Mouse (Mus musculus) embryonic facial prominence, embryonic 11.5 days (tissue): ENCODE data around the gene Zfp568. TPM values are rescaled to one million over a fixed set of nuclear protein-coding genes. Genes with fewer than 3 reads are reported as not detected.

Experiments
- ATAC-seq: fragments of 200-750 bp; cut with Nextera tagmentation; replicated peaks from 2 replicates; pipeline ENCODE4 v1.8.0; 2017; ENCODE audit warnings: low read depth; ENCODE audit not compliant: insufficient number of reproducible peaks, low FRiP score, low TSS enrichment
- DNase-seq: peaks from one replicate; pipeline ENCODE4 v3.0.0-alpha.2; 2015; ENCODE audit warnings: low spot score
- H3K27ac ChIP-seq: fragments of 300-500 bp; sonication (generic); replicated peaks from 2 replicates; pipeline ENCODE4 v1.5.1; 2014; ENCODE audit warnings: mild to moderate bottlenecking, low read depth, low read length, control low read depth
- H3K27me3 ChIP-seq: fragments of 300-500 bp; sonication (generic); 2 replicates; pipeline ENCODE4 v1.6.1; 2014; ENCODE audit warnings: mild to moderate bottlenecking, low read length, moderate library complexity, mixed read lengths; ENCODE audit not compliant: control insufficient read depth, insufficient read depth
- H3K36me3 ChIP-seq: fragments of 300-500 bp; sonication (generic); replicated peaks from 2 replicates; pipeline ENCODE4 v1.6.1; 2014; ENCODE audit warnings: low read depth, mild to moderate bottlenecking, low read length, moderate library complexity, mixed read lengths; ENCODE audit not compliant: control insufficient read depth, insufficient read depth
- H3K4me1 ChIP-seq: fragments of 300-500 bp; sonication (generic); 2 replicates; pipeline ENCODE4 v1.6.1; 2014; ENCODE audit warnings: low read length, mixed read lengths; ENCODE audit not compliant: control insufficient read depth, insufficient read depth
- H3K4me2 ChIP-seq: fragments of 300-500 bp; sonication (generic); 2 replicates; pipeline ENCODE4 v1.6.1; 2014; ENCODE audit warnings: low read depth, mild to moderate bottlenecking, control low read depth, low read length, moderate library complexity
- H3K4me3 ChIP-seq: fragments of 300-500 bp; sonication (generic); 2 replicates; pipeline ENCODE4 v1.5.1; 2014; ENCODE audit warnings: low read depth, low read length, control low read depth
- H3K9ac ChIP-seq: fragments of 300-500 bp; sonication (generic); replicated peaks from 2 replicates; pipeline ENCODE4 v1.6.1; 2014; ENCODE audit warnings: mild to moderate bottlenecking, control low read depth, low read length
- H3K9me3 ChIP-seq: fragments of 300-500 bp; sonication (generic); replicated peaks from 2 replicates; pipeline ENCODE4 v1.6.1; 2016; ENCODE audit warnings: mild to moderate bottlenecking, low read length, inconsistent platforms, mixed read lengths; ENCODE audit not compliant: control insufficient read depth
- WGBS: fragments of 180-500 bp; shearing (Covaris S2); extraction: QIAGEN DNeasy Blood & Tissue Kit; methylation state at CpG from one replicate; pipeline ENCODE4 v1.1.7; 2014; 5-methylcytosine and 5-hydroxymethylcytosine counted together
- polyA plus RNA-seq: library from polyadenylated mRNA; unstranded; fragments of >200 nt; fragmentation: Nextera tagmentation; extraction: Ambion mirVana; gene quantifications from 2 replicates; pipeline ENCODE4 v1.2.1, GENCODE M21; 2014

The Zfp568 gene
- 19.5 and 20.0 TPM in 2 replicates for polyA plus RNA-seq

- no peaks in the 10 kb centered on the region for H3K4me1 ChIP-seq
- peak within 1 kb of the TSS; percentile 89 for H3K27ac ChIP-seq
- no peaks in the 10 kb centered on the region for H3K9me3 ChIP-seq
- peak within 1 kb of the TSS; percentile 86 for H3K4me3 ChIP-seq
- peak within 1 kb of the TSS; percentile 89 for H3K9ac ChIP-seq
- ATAC-seq (peak; percentile 92), DNase-seq (peak; percentile 93)
- H3K4me2 ChIP-seq: peak within 1 kb of the TSS; percentile 48
- H3K27me3 ChIP-seq: no peaks in the 10 kb centered on the region
- peaks cover 4% of the 10 kb centered on the region for H3K36me3 ChIP-seq
- under 1% methylated on average over 62 of the region's 62 CpGs for WGBS
Measured at GRCm38 (mm10) chr7:29983690-29984380, at the start of gene Zfp568. Gene Zfp568 (plus strand): TSS chr7:29983955.

- Histone ChIP-seq H3K27ac (no peak overlapping the region), H3K4me2 (no peak overlapping the region), H3K4me3 (no peak overlapping the region), H3K9me3 (no peaks in the 10 kb centered on the region), H3K9ac (no peak overlapping the region), H3K4me1 (no peaks in the 10 kb centered on the region), H3K36me3 (peaks cover 10% of the 10 kb centered on the region), H3K27me3 (no peaks in the 10 kb centered on the region)
- no peak for DNase-seq
- 86% methylated on average over 6 of the region's 6 CpGs for WGBS
- no peak for ATAC-seq
Measured at GRCm38 (mm10) chr7:29938856-29939255, 44.9 kb upstream of the Zfp568 start.

- no peak overlapping the region for H3K27ac ChIP-seq
- WGBS: 92% methylated on average over 11 of the region's 11 CpGs
- H3K4me1 ChIP-seq: no peaks in the 10 kb centered on the region
- no peaks in the 10 kb centered on the region for H3K9me3 ChIP-seq
- peaks cover 3% of the 10 kb centered on the region for H3K36me3 ChIP-seq
- H3K9ac ChIP-seq: no peak overlapping the region
- DNase-seq (no peak), ATAC-seq (no peak)
- H3K4me3 ChIP-seq: no peak overlapping the region
- no peaks in the 10 kb centered on the region for H3K27me3 ChIP-seq
- no peak overlapping the region for H3K4me2 ChIP-seq
Measured at GRCm38 (mm10) chr7:29941027-29941426, 42.7 kb upstream of the Zfp568 start.

- H3K4me2 ChIP-seq: no peak overlapping the region
- no peak overlapping the region for H3K4me3 ChIP-seq
- DNase-seq (no peak), ATAC-seq (no peak)
- H3K9me3 ChIP-seq: no peaks in the 10 kb centered on the region
- H3K27me3 ChIP-seq: no peaks in the 10 kb centered on the region
- no peak overlapping the region for H3K27ac ChIP-seq
- no peak overlapping the region for H3K9ac ChIP-seq
- 49% methylated on average over 2 of the region's 2 CpGs for WGBS
- H3K4me1 ChIP-seq: no peaks in the 10 kb centered on the region
- H3K36me3 ChIP-seq: peaks cover 3% of the 10 kb centered on the region
Measured at GRCm38 (mm10) chr7:29942740-29943139, 41.0 kb upstream of the Zfp568 start.

- ATAC-seq (no peak), DNase-seq (no peak)
Measured at GRCm38 (mm10) chr7:29943720-29944119, 40.0 kb upstream of the Zfp568 start.

GRCm38 (mm10) chr7:29944201-29944600 is 39.6 kb upstream of the Zfp568 start:
- Histone ChIP-seq H3K9ac (no peak overlapping the region), H3K4me3 (no peak overlapping the region), H3K4me1 (no peaks in the 10 kb centered on the region), H3K36me3 (peaks cover 3% of the 10 kb centered on the region), H3K27ac (no peak overlapping the region), H3K9me3 (no peaks in the 10 kb centered on the region), H3K27me3 (no peaks in the 10 kb centered on the region), H3K4me2 (no peak overlapping the region)
- DNase-seq: no peak
- WGBS: 81% methylated on average over 2 of the region's 2 CpGs
- ATAC-seq: no peak

More at GRCm38 (mm10) chr7:29943720-29944119, 40.0 kb upstream of the Zfp568 start:
- no peak overlapping the region for H3K4me2 ChIP-seq
- WGBS: 82% methylated on average over 2 of the region's 2 CpGs
- H3K4me1 ChIP-seq: no peaks in the 10 kb centered on the region
- H3K4me3 ChIP-seq: no peak overlapping the region
- H3K27ac ChIP-seq: no peak overlapping the region
- H3K9ac ChIP-seq: no peak overlapping the region
- H3K9me3 ChIP-seq: no peaks in the 10 kb centered on the region
- no peaks in the 10 kb centered on the region for H3K27me3 ChIP-seq
- H3K36me3 ChIP-seq: peaks cover 3% of the 10 kb centered on the region

- DNase-seq: no peak
- peak overlapping the region; percentile 93 for H3K27ac ChIP-seq
Measured at GRCm38 (mm10) chr7:29953086-29953485, 30.7 kb upstream of the Zfp568 start.

GRCm38 (mm10) chr7:29953513-29954401 is 30.0 kb upstream of the Zfp568 start, which contains the start of gene Zfp74:
Gene Zfp74 (minus strand): TSS chr7:29954089.
- H3K4me3 ChIP-seq: peak within 1 kb of the TSS; percentile 73
- peaks cover 2% of the 10 kb centered on the region for H3K36me3 ChIP-seq
- H3K4me1 ChIP-seq: no peaks in the 10 kb centered on the region
- H3K9ac ChIP-seq: peak within 1 kb of the TSS; percentile 98
- H3K27ac ChIP-seq: peak within 1 kb of the TSS; percentile 93
- no peaks in the 10 kb centered on the region for H3K9me3 ChIP-seq
- no peaks in the 10 kb centered on the region for H3K27me3 ChIP-seq
- ATAC-seq (peak; percentile 91), DNase-seq (peak; percentile 88)
- H3K4me2 ChIP-seq: peak within 1 kb of the TSS; percentile 63
- WGBS: 2% methylated on average over 52 of the region's 52 CpGs

More at GRCm38 (mm10) chr7:29953086-29953485, 30.7 kb upstream of the Zfp568 start:
- no peak for ATAC-seq
- H3K27me3 ChIP-seq: no peaks in the 10 kb centered on the region
- no peaks in the 10 kb centered on the region for H3K9me3 ChIP-seq
- H3K4me3 ChIP-seq: peak overlapping the region; percentile 73
- WGBS: 56% methylated on average over 10 of the region's 10 CpGs
- peak overlapping the region; percentile 63 for H3K4me2 ChIP-seq
- H3K9ac ChIP-seq: peak overlapping the region; percentile 98
- H3K4me1 ChIP-seq: no peaks in the 10 kb centered on the region
- peaks cover 2% of the 10 kb centered on the region for H3K36me3 ChIP-seq
